Mouse (Mus musculus) spleen, adult 2 months (tissue): ENCODE results near the gene Zbtb46.

Experiments
- CTCF ChIP-seq: fragments of 200-500 bp; IDR thresholded peaks from 2 replicates; pipeline ENCODE4 v1.5.1; 2011; ENCODE audit warnings: mild to moderate bottlenecking, inconsistent platforms; ENCODE audit not compliant: insufficient read depth, insufficient read length, insufficient replicate concordance; ENCODE audit errors: extremely low read depth
- POLR2A ChIP-seq: fragments of 200-500 bp; IDR thresholded peaks from 2 replicates; pipeline ENCODE4 v1.6.1; 2011; ENCODE audit warnings: low read depth, low read length, inconsistent platforms

DNA sequence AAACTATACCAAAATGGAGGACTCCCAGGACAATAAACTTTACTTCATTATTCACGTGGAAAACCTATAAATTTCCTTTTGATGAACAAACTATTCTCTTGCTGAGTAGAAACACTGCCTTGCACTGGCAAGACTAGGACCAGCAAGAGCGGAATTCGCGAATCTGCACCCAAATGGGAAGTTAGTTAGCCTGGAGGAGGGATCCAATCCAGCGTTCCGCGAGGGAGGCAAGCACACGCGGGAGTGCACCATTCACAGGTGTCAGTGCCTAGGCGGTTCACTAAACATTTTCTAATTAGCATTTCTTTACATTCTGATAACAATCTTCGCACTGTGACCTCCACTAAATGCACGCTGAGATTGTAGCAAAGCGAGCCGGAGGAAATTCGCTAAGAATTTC, 1.4 kb downstream of the Zbtb46 start:
- TF ChIP-seq CTCF (no peak), POLR2A (no peak)
